Mouse (Mus musculus) megakaryocyte-erythroid progenitor cell, adult 5-6 weeks (primary cell): ENCODE measurements around the gene Mab21l3. TPM values are rescaled to one million over a fixed set of nuclear protein-coding genes. Genes with fewer than 3 reads are reported as not detected.

Experiments used
- ATAC-seq: replicated peaks from 2 replicates; pipeline ENCODE4 v1.8.0; 2016; ENCODE audit warnings: mild to moderate bottlenecking, inconsistent platforms; ENCODE audit not compliant: severe bottlenecking, poor library complexity, low FRiP score, low TSS enrichment
- total RNA-seq, 2 experiments: library from RNA; stranded (forward) in 1 of 2; stranded (reverse) in 1 of 2; fragments of 200-1000, 215-1000 nt in 1 of 2; fragments of >200 nt in 1 of 2; fragmentation: Nextera tagmentation in 1 of 2; gene quantifications; 2 replicates each; pipeline ENCODE4 v1.2.3; 2014 to 2017

Mab21l3 gene
- total RNA-seq (2014; fragmentation: Nextera tagmentation) = not detected in 2 replicates
- not detected in 2 replicates for total RNA-seq (2017)

GRCm38 (mm10) chr3:101848816-101849215 is at the start of gene Mab21l3:
Mab21l3 (minus strand) TSS chr3:101848959.
- ATAC-seq = no peak

- no peak for ATAC-seq
These were observed 48.7 kb upstream of the Mab21l3 start for GRCm38 (mm10) chr3:101897377-101897974.

- ATAC-seq = peak; percentile 80
These were observed 48.1 kb upstream of the Mab21l3 start for GRCm38 (mm10) chr3:101896893-101897292.

GRCm38 (mm10) chr3:101895376-101895910 is 46.7 kb upstream of the Mab21l3 start:
- ATAC-seq = no peak

- ATAC-seq = no peak
These were observed 36.8 kb upstream of the Mab21l3 start for GRCm38 (mm10) chr3:101885591-101885990.

GRCm38 (mm10) chr3:101885041-101885440 is 36.3 kb upstream of the Mab21l3 start:
- ATAC-seq = no peak

- ATAC-seq = no peak
These were observed 35.1 kb upstream of the Mab21l3 start for GRCm38 (mm10) chr3:101883902-101884301.

- ATAC-seq = no peak
These were observed 33.0 kb upstream of the Mab21l3 start for GRCm38 (mm10) chr3:101881721-101882120.

- ATAC-seq = no peak
These were observed 32.1 kb upstream of the Mab21l3 start for GRCm38 (mm10) chr3:101880818-101881217.

GRCm38 (mm10) chr3:101878136-101878535 is 29.4 kb upstream of the Mab21l3 start:
- no peak for ATAC-seq

- ATAC-seq = no peak
These were observed 27.9 kb upstream of the Mab21l3 start for GRCm38 (mm10) chr3:101876459-101877285.

GRCm38 (mm10) chr3:101875258-101875920 is 26.6 kb upstream of the Mab21l3 start:
- ATAC-seq = no peak

- ATAC-seq = no peak
These were observed 24.4 kb upstream of the Mab21l3 start for GRCm38 (mm10) chr3:101873061-101873675.

GRCm38 (mm10) chr3:101871951-101872350 is 23.2 kb upstream of the Mab21l3 start:
- ATAC-seq = no peak

- ATAC-seq = no peak
These were observed 18.3 kb upstream of the Mab21l3 start for GRCm38 (mm10) chr3:101867001-101867421.

- no peak for ATAC-seq
These were observed 13.1 kb upstream of the Mab21l3 start for GRCm38 (mm10) chr3:101861856-101862255.

- no peak for ATAC-seq
These were observed 11.4 kb upstream of the Mab21l3 start for GRCm38 (mm10) chr3:101860151-101860550.

- no peak for ATAC-seq
These were observed 11.0 kb upstream of the Mab21l3 start for GRCm38 (mm10) chr3:101859740-101860139.

- ATAC-seq = no peak
These were observed 5.3 kb upstream of the Mab21l3 start for GRCm38 (mm10) chr3:101854075-101854474.

- no peak for ATAC-seq
These were observed 2.6 kb upstream of the Mab21l3 start for GRCm38 (mm10) chr3:101851363-101851762.
